Mouse (Mus musculus) midbrain, postnatal 0 days (tissue): Measurements from ENCODE around the gene Lmtk3. TPM values are rescaled to one million over a fixed set of nuclear protein-coding genes. Genes with fewer than 3 reads are reported as not detected.
A peak's percentile ranks its signal among the peaks of the same experiment; 100 is the strongest.

ENCODE experiments used
- ATAC-seq: fragments of 200-750 bp; cut with Nextera tagmentation; 2 replicates; pipeline ENCODE4 v1.8.0; 2017; ENCODE audit warnings: moderate number of reproducible peaks, mild to moderate bottlenecking, moderate TSS enrichment, moderate library complexity; ENCODE audit not compliant: low FRiP score
- DNase-seq: peaks from one replicate; pipeline ENCODE4 v3.0.0-alpha.2; 2015; ENCODE audit warnings: low spot score
- H3K27ac ChIP-seq: fragments of 300-500 bp; sonication (generic); 2 replicates; pipeline ENCODE4 v1.5.1; 2014; ENCODE audit warnings: low read depth, mild to moderate bottlenecking, low read length, mixed read lengths
- H3K27me3 ChIP-seq: fragments of 300-500 bp; sonication (generic); 2 replicates; pipeline ENCODE4 v1.6.1; 2014; ENCODE audit warnings: low read length, control low read depth, mixed read lengths; ENCODE audit not compliant: insufficient read depth
- H3K36me3 ChIP-seq: fragments of 300-500 bp; sonication (generic); 2 replicates; pipeline ENCODE4 v1.6.1; 2014; ENCODE audit warnings: low read length, control low read depth, mixed read lengths; ENCODE audit not compliant: insufficient read depth
- H3K4me1 ChIP-seq: fragments of 300-500 bp; sonication (generic); 2 replicates; pipeline ENCODE4 v1.6.1; 2014; ENCODE audit warnings: mild to moderate bottlenecking, control low read depth, antibody characterized with exemption, low read length, mixed read lengths; ENCODE audit not compliant: insufficient read depth
- H3K4me2 ChIP-seq: fragments of 300-500 bp; sonication (generic); 2 replicates; pipeline ENCODE4 v1.6.1; 2014; ENCODE audit warnings: low read depth, mild to moderate bottlenecking, low read length, mixed read lengths; ENCODE audit not compliant: poor library complexity, severe bottlenecking
- H3K4me3 ChIP-seq: fragments of 300-500 bp; sonication (generic); 2 replicates; pipeline ENCODE4 v1.5.1; 2014; ENCODE audit warnings: low read depth, mild to moderate bottlenecking, low read length, moderate library complexity
- H3K9ac ChIP-seq: fragments of 300-500 bp; sonication (generic); replicated peaks from 2 replicates; pipeline ENCODE4 v1.6.1; 2014; ENCODE audit warnings: mild to moderate bottlenecking, low read length, moderate library complexity, mixed read lengths; ENCODE audit not compliant: poor library complexity, severe bottlenecking
- H3K9me3 ChIP-seq: fragments of 300-500 bp; sonication (generic); 2 replicates; pipeline ENCODE4 v1.6.1; 2016; ENCODE audit warnings: low read length, control low read depth
- CTCF ChIP-seq: IDR thresholded peaks from 2 replicates; pipeline ENCODE4 v1.5.1; 2016; ENCODE audit warnings: antibody characterized with exemption, mild to moderate bottlenecking
- WGBS: fragments of 180-500 bp; shearing (Covaris S2); extraction: QIAGEN DNeasy Blood & Tissue Kit; methylation state at CpG from one replicate; pipeline ENCODE4 v1.1.7; 2014; 5-methylcytosine and 5-hydroxymethylcytosine counted together
- polyA plus RNA-seq: library from polyadenylated mRNA; unstranded; fragments of >200 nt; fragmentation: Nextera tagmentation; extraction: Ambion mirVana; gene quantifications from 2 replicates; pipeline ENCODE4 v1.2.1, GENCODE M21; 2015
- total RNA-seq: library from RNA; depleted of rRNA; stranded (reverse); fragments of >200 nt; gene quantifications from 2 replicates; pipeline ENCODE4 v1.2.3, GENCODE M21; 2014

Lmtk3 gene
- total and polyA plus RNA-seq, 2 experiments from 2014 or later = 19.1 to 170 TPM

DNA sequence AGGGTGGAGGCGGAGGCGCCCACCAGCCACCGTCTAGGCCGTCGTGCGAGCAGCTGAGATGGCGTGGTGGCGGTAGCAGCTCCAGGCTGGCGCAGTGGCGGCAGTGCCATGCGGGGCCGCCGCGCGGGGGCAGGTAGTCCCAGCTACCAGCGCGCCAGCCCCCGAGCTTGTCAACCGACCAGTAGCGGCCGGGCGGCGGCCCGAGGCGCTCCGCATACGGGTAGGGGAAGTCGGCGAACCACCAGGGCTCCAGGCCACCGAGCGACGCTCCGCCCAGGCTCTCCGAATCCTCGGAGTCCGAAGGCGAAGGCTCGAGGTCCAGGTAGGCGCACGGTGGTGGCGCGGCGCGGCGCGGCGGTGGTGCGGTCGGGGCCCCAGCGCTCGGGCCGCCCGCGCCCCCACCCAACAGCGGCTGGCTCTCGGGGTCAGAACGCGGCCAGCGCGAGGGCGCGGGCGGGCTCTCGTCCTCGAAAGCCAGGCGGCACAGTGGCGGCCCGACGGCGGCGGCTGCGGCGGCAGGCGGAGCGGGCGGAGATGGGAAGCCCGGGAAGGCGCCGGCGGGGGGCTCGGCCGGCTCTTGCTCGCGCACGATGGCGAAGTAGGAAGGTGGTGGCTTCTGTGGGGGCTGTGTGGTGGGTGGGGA, 49.7 kb downstream of the Lmtk3 start:
- H3K9me3 ChIP-seq = no peaks in the 10 kb centered on the region
- peak overlapping the region; percentile 36 for H3K4me2 ChIP-seq
- no peak overlapping the region for H3K27ac ChIP-seq
- no peak for TF ChIP-seq CTCF
- peaks cover 3% of the 10 kb centered on the region; the same call in 1 of the 2 replicates for H3K4me1 ChIP-seq
- H3K27me3 ChIP-seq = peaks cover 28% of the 10 kb centered on the region
- WGBS = 5% methylated on average over 76 of the region's 86 CpGs
- H3K36me3 ChIP-seq = peaks cover 21% of the 10 kb centered on the region; the same call in 1 of the 2 replicates
- DNase-seq (no peak), ATAC-seq (no peak)
- peak overlapping the region; percentile 25 for H3K4me3 ChIP-seq
- H3K9ac ChIP-seq = peak overlapping the region; percentile 39; the same call in 1 of the 2 replicates

DNA sequence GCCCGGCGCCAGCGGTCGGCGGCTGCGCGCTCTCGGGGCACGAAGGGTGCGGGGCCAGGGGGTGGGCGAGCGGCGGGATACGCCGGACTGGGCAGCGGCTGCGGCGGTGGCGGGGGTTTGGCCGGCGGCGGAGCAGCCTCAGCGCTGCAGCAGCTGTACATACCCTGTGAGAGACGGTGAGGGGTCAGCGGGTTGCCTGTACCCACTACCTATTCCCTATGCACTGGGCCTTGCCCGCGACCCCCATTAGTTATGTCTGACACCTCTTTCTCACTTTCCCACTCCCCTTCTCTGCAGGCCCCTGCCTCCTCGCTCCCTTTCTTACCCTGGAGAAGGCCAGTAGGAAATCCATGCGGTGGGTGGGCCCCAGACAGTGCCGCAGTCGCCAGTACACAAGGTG, 50.4 kb downstream of the Lmtk3 start:
- no peak for DNase-seq

DNA sequence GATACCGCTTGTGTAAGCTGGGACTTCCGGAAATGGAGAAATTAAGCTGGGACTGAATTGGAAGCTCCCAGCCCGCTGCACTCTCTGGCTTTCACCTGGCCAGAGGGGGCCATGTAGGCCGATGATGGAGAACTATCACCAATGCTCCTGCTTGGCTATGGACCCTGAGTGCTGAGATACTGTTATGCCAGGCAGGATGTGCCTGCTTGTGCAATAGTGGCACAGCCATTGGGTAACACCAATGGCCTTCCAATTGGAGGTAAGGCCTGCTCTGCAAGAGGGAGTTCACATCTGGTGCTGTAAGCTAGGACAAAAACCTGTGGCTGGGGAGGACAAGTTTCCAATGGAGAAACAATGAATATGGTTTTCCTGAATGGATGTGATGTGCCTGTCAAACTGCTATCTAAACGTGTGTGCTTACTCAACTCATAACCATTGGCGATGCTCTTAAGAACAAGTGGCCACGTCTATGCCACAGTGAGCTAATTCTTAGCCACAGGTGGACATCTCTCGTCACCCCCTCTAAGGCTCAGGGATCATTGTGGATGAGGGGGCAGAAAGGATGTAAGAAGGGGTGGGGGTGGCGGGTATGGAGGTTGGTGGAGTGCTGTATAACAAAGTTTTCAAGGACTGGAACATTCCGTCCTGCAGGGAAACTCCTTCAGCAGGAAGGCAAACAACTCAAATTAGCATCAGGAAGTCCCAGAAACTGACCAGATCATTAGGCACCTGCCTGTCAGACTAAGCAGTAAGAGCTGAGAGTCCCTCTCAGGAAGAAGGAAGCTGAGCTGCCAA, 59.6 kb downstream of the Lmtk3 start:
- ATAC-seq (no peak), DNase-seq (no peak)

More for the DNA sequence above, 50.4 kb downstream of the Lmtk3 start:
- Histone ChIP-seq H3K4me3 (peak overlapping the region; percentile 25), H3K27me3 (peaks cover 28% of the 10 kb centered on the region), H3K36me3 (peaks cover 20% of the 10 kb centered on the region; the same call in 1 of the 2 replicates), H3K27ac (no peak overlapping the region), H3K9me3 (no peaks in the 10 kb centered on the region), H3K4me1 (peaks cover 3% of the 10 kb centered on the region; the same call in 1 of the 2 replicates), H3K9ac (no peak overlapping the region; the same call in 1 of the 2 replicates), H3K4me2 (peak overlapping the region; percentile 36; the same call in 1 of the 2 replicates)
- WGBS = 20% methylated on average over 18 of the region's 31 CpGs
- TF ChIP-seq CTCF = no peak
- no peak for ATAC-seq

DNA sequence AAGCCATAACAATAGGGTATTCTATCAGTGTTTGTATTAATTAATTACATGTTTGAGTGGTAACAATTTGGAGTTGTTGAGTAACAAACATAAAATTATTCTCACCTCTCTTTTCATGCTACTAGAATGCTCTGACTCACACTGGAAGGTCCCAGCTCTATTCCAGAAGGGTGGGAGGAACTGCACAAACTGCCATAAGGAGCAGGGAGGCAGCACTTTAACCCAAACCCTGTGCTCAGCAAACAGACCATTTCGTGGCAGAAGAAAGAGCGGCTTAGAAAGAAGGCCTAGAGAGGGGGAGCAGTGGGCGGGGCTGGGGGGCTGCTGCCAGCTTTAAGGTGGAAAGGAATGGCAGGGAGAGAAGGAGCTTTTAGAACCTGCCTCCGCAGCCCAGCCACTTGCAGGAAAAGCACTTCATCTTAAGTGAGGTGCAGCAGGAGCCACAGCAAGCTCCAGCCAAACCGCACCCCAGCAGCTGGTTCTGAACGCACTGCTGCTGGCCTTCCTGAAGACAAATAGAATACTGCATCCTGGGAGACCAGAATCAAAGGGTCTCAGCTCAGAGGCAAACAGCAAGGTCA, 65.0 kb downstream of the Lmtk3 start:
- H3K36me3 ChIP-seq = peaks cover 13% of the 10 kb centered on the region
- no peak overlapping the region for H3K9ac ChIP-seq
- no peak overlapping the region for H3K4me2 ChIP-seq
- DNase-seq (no peak), ATAC-seq (no peak)
- H3K27me3 ChIP-seq = no peaks in the 10 kb centered on the region
- 8% methylated on average over 6 of the region's 6 CpGs for WGBS
- no peak overlapping the region for H3K4me3 ChIP-seq
- no peaks in the 10 kb centered on the region for H3K4me1 ChIP-seq
- no peak overlapping the region for H3K27ac ChIP-seq
- no peaks in the 10 kb centered on the region for H3K9me3 ChIP-seq
- TF ChIP-seq CTCF = no peak

More for the DNA sequence above, 59.6 kb downstream of the Lmtk3 start:
- H3K4me1 ChIP-seq = no peaks in the 10 kb centered on the region
- 89% methylated on average over 10 of the region's 10 CpGs for WGBS
- H3K36me3 ChIP-seq = peaks cover 13% of the 10 kb centered on the region
- H3K27ac ChIP-seq = no peak overlapping the region
- no peak for TF ChIP-seq CTCF
- H3K4me3 ChIP-seq = no peak overlapping the region
- no peak overlapping the region for H3K9ac ChIP-seq
- H3K4me2 ChIP-seq = no peak overlapping the region
- no peaks in the 10 kb centered on the region for H3K27me3 ChIP-seq
- no peaks in the 10 kb centered on the region for H3K9me3 ChIP-seq

DNA sequence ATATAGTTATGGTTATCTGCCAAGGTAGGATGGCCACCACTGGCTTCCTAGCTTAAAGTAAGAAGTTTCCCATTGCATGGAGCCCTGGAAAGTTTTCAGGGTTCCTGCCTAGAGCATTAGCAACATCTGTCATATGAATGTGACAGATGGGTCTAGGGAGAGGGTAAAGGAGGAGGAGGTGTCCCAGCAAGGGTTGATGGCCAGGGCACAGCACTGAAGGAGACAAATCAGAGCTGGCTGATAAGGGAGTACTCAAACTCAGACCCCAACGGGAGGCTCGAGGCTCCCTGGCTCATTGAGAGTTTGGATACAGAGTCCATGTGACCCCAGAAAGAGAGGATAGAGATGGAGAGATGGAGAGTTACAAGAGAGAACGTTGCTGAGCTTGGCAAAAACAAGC, 67.1 kb downstream of the Lmtk3 start:
- H3K36me3 ChIP-seq = peaks cover 19% of the 10 kb centered on the region
- 79% methylated on average over 3 of the region's 3 CpGs for WGBS
- ATAC-seq = no peak

More for the DNA sequence above, 67.1 kb downstream of the Lmtk3 start:
- Histone ChIP-seq H3K4me2 (no peak overlapping the region), H3K9ac (no peak overlapping the region), H3K27ac (no peak overlapping the region), H3K4me3 (no peak overlapping the region), H3K4me1 (no peaks in the 10 kb centered on the region), H3K27me3 (no peaks in the 10 kb centered on the region), H3K9me3 (no peaks in the 10 kb centered on the region)
- no peak for TF ChIP-seq CTCF
- no peak for DNase-seq
